Mouse (Mus musculus): ENCODE data around the gene Dbx2. TPM values are rescaled to one million over a fixed set of nuclear protein-coding genes. Genes with fewer than 3 reads are reported as not detected.

The Dbx2 gene
- polyA plus RNA-seq, 1 experiment from 2014 or later: not detected

DNA sequence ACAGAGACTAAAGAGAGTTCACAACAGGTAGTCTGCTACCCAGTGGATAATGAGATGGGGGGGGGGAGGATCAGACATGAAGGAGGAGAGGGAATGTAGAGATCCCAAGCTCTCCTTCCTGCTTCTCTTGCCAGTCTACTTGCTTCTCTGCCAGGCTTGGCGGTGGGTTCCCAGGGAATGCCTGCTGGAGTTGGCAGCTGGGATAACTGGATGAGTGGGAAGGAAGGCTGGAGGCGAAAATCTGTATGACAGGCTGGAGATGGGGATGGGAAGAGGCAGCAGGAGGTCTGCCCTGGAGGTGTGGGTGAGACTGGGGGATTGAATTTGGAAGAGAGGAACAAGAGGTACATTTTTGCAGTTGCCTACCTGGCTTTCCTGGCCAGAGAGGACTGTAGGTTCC is 19.4 kb upstream of the Dbx2 start:
- 83% methylated on average over 2 of the region's 2 CpGs for WGBS
- ATAC-seq (ENCODE audit: insufficient number of reproducible peaks, insufficient read depth, low FRiP score, low read depth): no peak
- H3K9ac ChIP-seq (replicated peaks; ENCODE audit: low read depth, low read length): no peak overlapping the region

DNA sequence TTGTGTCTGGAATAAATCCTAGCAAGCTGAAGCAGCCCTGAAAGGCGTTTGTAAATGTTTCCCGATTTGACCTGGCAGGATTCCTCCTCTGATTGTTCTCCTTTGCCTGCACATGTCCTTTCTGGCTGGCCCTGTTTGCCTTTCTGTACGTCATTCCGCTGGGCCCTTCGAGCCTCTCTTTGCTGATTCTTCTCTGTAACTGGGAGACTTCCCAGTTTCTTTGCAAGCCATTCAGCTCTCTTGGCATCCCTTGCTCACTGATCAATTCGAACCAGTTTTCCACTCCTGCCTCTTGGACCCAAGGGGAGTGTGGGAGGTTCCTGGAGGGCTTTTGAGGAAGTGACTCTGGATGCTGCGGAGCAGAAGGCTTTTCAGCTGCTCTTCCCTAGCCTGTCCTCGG is 11.4 kb upstream of the Dbx2 start:
- no peak for ATAC-seq (ENCODE audit: insufficient number of reproducible peaks, insufficient read depth, low FRiP score, low read depth)
- WGBS: 25% methylated on average over 8 of the region's 8 CpGs

More for the DNA sequence above, 19.4 kb upstream of the Dbx2 start:
- Histone ChIP-seq H3K4me2 (replicated peaks; ENCODE audit: low read depth, low read length) (no peak overlapping the region), H3K4me3 (ENCODE audit: low read depth, low read length) (no peak overlapping the region), H3K9me3 (ENCODE audit: control insufficient read depth, low read depth, low read length) (no peaks in the 10 kb centered on the region), H3K27me3 (ENCODE audit: control insufficient read depth, insufficient read depth, low read length) (no peaks in the 10 kb centered on the region), H3K36me3 (ENCODE audit: control insufficient read depth, insufficient read depth, low read length) (no peaks in the 10 kb centered on the region), H3K4me1 (ENCODE audit: control insufficient read depth, insufficient read depth, low read length) (no peaks in the 10 kb centered on the region), H3K27ac (ENCODE audit: low read length) (no peak overlapping the region)

DNA sequence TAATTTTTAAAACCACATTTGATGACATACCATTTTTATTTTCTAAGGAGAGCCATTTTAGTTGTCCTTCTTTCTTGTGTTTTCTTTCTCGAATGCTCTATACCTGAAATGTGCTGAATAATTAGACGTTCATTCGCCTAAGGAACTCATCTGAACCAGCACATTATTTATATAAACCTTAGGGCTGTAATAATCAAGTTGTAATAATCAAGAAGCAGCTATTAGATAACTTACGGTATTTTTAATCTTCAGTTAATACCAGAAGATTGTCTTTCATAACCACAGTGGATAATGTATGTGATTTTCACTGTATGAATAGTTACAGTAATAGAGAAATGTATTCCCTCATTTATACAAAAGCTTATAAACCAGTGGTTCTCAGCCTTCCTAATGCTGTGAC is 9.2 kb upstream of the Dbx2 start:
- no peak for ATAC-seq (ENCODE audit: insufficient number of reproducible peaks, insufficient read depth, low FRiP score, low read depth)
- no peaks in the 10 kb centered on the region for H3K36me3 ChIP-seq (ENCODE audit: control insufficient read depth, insufficient read depth, low read length)
- no peak overlapping the region for H3K4me2 ChIP-seq (replicated peaks; ENCODE audit: low read depth, low read length)
- no peak overlapping the region for H3K27ac ChIP-seq (ENCODE audit: low read length)
- WGBS: 74% methylated on average over 4 of the region's 4 CpGs
- H3K4me3 ChIP-seq (ENCODE audit: low read depth, low read length): no peak overlapping the region
- no peaks in the 10 kb centered on the region for H3K4me1 ChIP-seq (ENCODE audit: control insufficient read depth, insufficient read depth, low read length)
- no peaks in the 10 kb centered on the region for H3K9me3 ChIP-seq (ENCODE audit: control insufficient read depth, low read depth, low read length)
- H3K9ac ChIP-seq (replicated peaks; ENCODE audit: low read depth, low read length): no peak overlapping the region
- H3K27me3 ChIP-seq (ENCODE audit: control insufficient read depth, insufficient read depth, low read length): no peaks in the 10 kb centered on the region

More for the DNA sequence above, 11.4 kb upstream of the Dbx2 start:
- Histone ChIP-seq H3K4me2 (replicated peaks; ENCODE audit: low read depth, low read length) (no peak overlapping the region), H3K4me1 (ENCODE audit: control insufficient read depth, insufficient read depth, low read length) (no peaks in the 10 kb centered on the region), H3K9me3 (ENCODE audit: control insufficient read depth, low read depth, low read length) (no peaks in the 10 kb centered on the region), H3K27ac (ENCODE audit: low read length) (no peak overlapping the region), H3K9ac (replicated peaks; ENCODE audit: low read depth, low read length) (no peak overlapping the region), H3K36me3 (ENCODE audit: control insufficient read depth, insufficient read depth, low read length) (no peaks in the 10 kb centered on the region), H3K4me3 (ENCODE audit: low read depth, low read length) (no peak overlapping the region), H3K27me3 (ENCODE audit: control insufficient read depth, insufficient read depth, low read length) (no peaks in the 10 kb centered on the region)

DNA sequence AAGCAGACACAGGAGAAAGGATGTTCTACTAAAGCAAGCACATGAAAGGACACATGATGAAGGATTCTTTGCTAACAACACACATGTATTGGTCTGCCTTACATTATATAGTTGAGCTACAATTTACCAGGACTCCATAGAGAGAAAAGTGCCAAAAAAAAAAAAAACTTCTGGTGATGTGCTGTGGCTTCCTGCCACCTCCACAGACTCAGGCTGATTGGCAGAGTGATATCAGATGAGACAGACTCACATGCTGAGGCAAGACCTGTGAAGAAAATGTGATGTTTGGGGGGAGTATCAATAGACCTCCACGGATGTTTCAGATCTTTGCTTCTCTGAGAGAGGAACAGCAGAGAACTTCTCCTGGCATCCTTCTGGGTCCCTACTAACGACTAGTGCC is 6.0 kb upstream of the Dbx2 start:
- Histone ChIP-seq H3K9ac (replicated peaks; ENCODE audit: low read depth, low read length) (no peak overlapping the region), H3K9me3 (ENCODE audit: control insufficient read depth, low read depth, low read length) (no peaks in the 10 kb centered on the region), H3K4me2 (replicated peaks; ENCODE audit: low read depth, low read length) (no peak overlapping the region), H3K4me3 (ENCODE audit: low read depth, low read length) (no peak overlapping the region), H3K36me3 (ENCODE audit: control insufficient read depth, insufficient read depth, low read length) (no peaks in the 10 kb centered on the region), H3K4me1 (ENCODE audit: control insufficient read depth, insufficient read depth, low read length) (no peaks in the 10 kb centered on the region), H3K27me3 (ENCODE audit: control insufficient read depth, insufficient read depth, low read length) (no peaks in the 10 kb centered on the region), H3K27ac (ENCODE audit: low read length) (no peak overlapping the region)
- ATAC-seq (ENCODE audit: insufficient number of reproducible peaks, insufficient read depth, low FRiP score, low read depth): no peak
- 74% methylated on average over 2 of the region's 2 CpGs for WGBS

DNA sequence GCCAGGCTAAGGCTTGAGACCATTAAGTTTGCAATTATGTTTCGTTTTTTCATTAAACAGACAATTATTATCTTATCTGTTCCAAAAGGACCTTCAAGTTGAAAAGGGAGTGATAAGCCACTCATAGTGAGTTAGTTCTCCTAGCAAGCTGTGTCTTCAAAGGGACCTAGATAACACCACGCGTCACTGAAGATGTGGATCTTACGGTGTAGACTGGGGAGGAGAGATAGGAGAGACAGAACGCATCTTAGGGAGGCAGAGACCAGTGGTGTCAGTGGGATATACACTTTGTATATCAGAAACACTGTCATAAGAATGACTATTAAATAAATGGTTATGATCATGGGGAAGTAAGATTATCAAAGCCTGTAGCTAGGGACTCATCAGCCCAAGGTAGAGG is 4.6 kb upstream of the Dbx2 start:
- no peak for ATAC-seq (ENCODE audit: insufficient number of reproducible peaks, insufficient read depth, low FRiP score, low read depth)

GRCm38 (mm10) chr15:95654211-95654897 is 1.4 kb downstream of the Dbx2 start:
- Histone ChIP-seq H3K4me1 (ENCODE audit: control insufficient read depth, insufficient read depth, low read length) (peaks cover 6% of the 10 kb centered on the region; the same call in 1 of the 2 replicates), H3K27me3 (ENCODE audit: control insufficient read depth, insufficient read depth, low read length) (peaks cover 44% of the 10 kb centered on the region), H3K36me3 (ENCODE audit: control insufficient read depth, insufficient read depth, low read length) (no peaks in the 10 kb centered on the region), H3K9me3 (ENCODE audit: control insufficient read depth, low read depth, low read length) (no peaks in the 10 kb centered on the region), H3K4me3 (ENCODE audit: low read depth, low read length) (peak overlapping the region; percentile 30), H3K9ac (replicated peaks; ENCODE audit: low read depth, low read length) (0 out of 2 replicates have a peak overlapping the region, but pooled peaks have one; percentile 3), H3K27ac (ENCODE audit: low read length) (no peak overlapping the region), H3K4me2 (replicated peaks; ENCODE audit: low read depth, low read length) (peak overlapping the region; percentile 60)
- WGBS: 2% methylated on average over 48 of the region's 49 CpGs
- 0 out of 2 replicates have a peak, but pooled peaks have one; percentile 28 for ATAC-seq (ENCODE audit: insufficient number of reproducible peaks, insufficient read depth, low FRiP score, low read depth)

More for the DNA sequence above, 4.6 kb upstream of the Dbx2 start:
- H3K27me3 ChIP-seq (ENCODE audit: control insufficient read depth, insufficient read depth, low read length): 0 out of 2 replicates have a peak, but pooled peaks cover 3% of the 10 kb centered on the region
- H3K4me3 ChIP-seq (ENCODE audit: low read depth, low read length): no peak overlapping the region
- H3K36me3 ChIP-seq (ENCODE audit: control insufficient read depth, insufficient read depth, low read length): no peaks in the 10 kb centered on the region
- WGBS: 83% methylated on average over 5 of the region's 5 CpGs
- no peak overlapping the region for H3K4me2 ChIP-seq (replicated peaks; ENCODE audit: low read depth, low read length)
- no peaks in the 10 kb centered on the region for H3K4me1 ChIP-seq (ENCODE audit: control insufficient read depth, insufficient read depth, low read length)
- no peak overlapping the region for H3K9ac ChIP-seq (replicated peaks; ENCODE audit: low read depth, low read length)
- H3K9me3 ChIP-seq (ENCODE audit: control insufficient read depth, low read depth, low read length): no peaks in the 10 kb centered on the region
- H3K27ac ChIP-seq (ENCODE audit: low read length): no peak overlapping the region

- H3K36me3 ChIP-seq (ENCODE audit: control insufficient read depth, insufficient read depth, low read length): no peaks in the 10 kb centered on the region
- H3K4me2 ChIP-seq (replicated peaks; ENCODE audit: low read depth, low read length): peak overlapping the region; percentile 60
- no peak overlapping the region for H3K9ac ChIP-seq (replicated peaks; ENCODE audit: low read depth, low read length)
- no peak overlapping the region for H3K27ac ChIP-seq (ENCODE audit: low read length)
- H3K27me3 ChIP-seq (ENCODE audit: control insufficient read depth, insufficient read depth, low read length): peaks cover 48% of the 10 kb centered on the region
- 1% methylated on average over 6 of the region's 6 CpGs for WGBS
- no peaks in the 10 kb centered on the region for H3K9me3 ChIP-seq (ENCODE audit: control insufficient read depth, low read depth, low read length)
- ATAC-seq (ENCODE audit: insufficient number of reproducible peaks, insufficient read depth, low FRiP score, low read depth): no peak
- H3K4me3 ChIP-seq (ENCODE audit: low read depth, low read length): peak overlapping the region; percentile 30
- H3K4me1 ChIP-seq (ENCODE audit: control insufficient read depth, insufficient read depth, low read length): peaks cover 6% of the 10 kb centered on the region; the same call in 1 of the 2 replicates
Observed at GRCm38 (mm10) chr15:95653812-95654210, 1.9 kb downstream of the Dbx2 start.

GRCm38 (mm10) chr15:95652898-95653707 is 2.7 kb downstream of the Dbx2 start:
- Histone ChIP-seq H3K36me3 (ENCODE audit: control insufficient read depth, insufficient read depth, low read length) (no peaks in the 10 kb centered on the region), H3K9ac (replicated peaks; ENCODE audit: low read depth, low read length) (no peak overlapping the region), H3K27me3 (ENCODE audit: control insufficient read depth, insufficient read depth, low read length) (peaks cover 48% of the 10 kb centered on the region), H3K4me2 (replicated peaks; ENCODE audit: low read depth, low read length) (no peak overlapping the region), H3K4me3 (ENCODE audit: low read depth, low read length) (no peak overlapping the region), H3K27ac (ENCODE audit: low read length) (no peak overlapping the region), H3K9me3 (ENCODE audit: control insufficient read depth, low read depth, low read length) (no peaks in the 10 kb centered on the region), H3K4me1 (ENCODE audit: control insufficient read depth, insufficient read depth, low read length) (peaks cover 6% of the 10 kb centered on the region; the same call in 1 of the 2 replicates)
- WGBS: 4% methylated on average over 23 of the region's 23 CpGs
- ATAC-seq (ENCODE audit: insufficient number of reproducible peaks, insufficient read depth, low FRiP score, low read depth): no peak

All from stomach, embryonic 14.5 days (tissue).